Mouse (Mus musculus) 3T3-L1 (cell line): Measurements from ENCODE around the gene Fahd2a.

Source experiments
- DNase-seq: peaks from one replicate; pipeline ENCODE4 v3.0.0-alpha.2; 2015; ENCODE audit warnings: low read depth, low spot score

Fahd2a gene

GRCm38 (mm10) chr2:127433487-127434295 is 10.7 kb downstream of the Fahd2a start:
- no peak for DNase-seq

- DNase-seq: peak; percentile 72
These were observed 14.1 kb downstream of the Fahd2a start for GRCm38 (mm10) chr2:127430238-127430637.

GRCm38 (mm10) chr2:127424977-127425376 is 19.4 kb downstream of the Fahd2a start, which contains the start of gene Gpat2:
TSS of gene Gpat2 (plus strand) at chr2:127425199.
- no peak for DNase-seq

GRCm38 (mm10) chr2:127418266-127418970 is 25.9 kb downstream of the Fahd2a start:
- no peak for DNase-seq

- DNase-seq: no peak
These were observed 27.7 kb downstream of the Fahd2a start for GRCm38 (mm10) chr2:127416706-127417105.

GRCm38 (mm10) chr2:127415806-127416205 is 28.6 kb downstream of the Fahd2a start:
- no peak for DNase-seq

- no peak for DNase-seq
These were observed 33.2 kb downstream of the Fahd2a start for GRCm38 (mm10) chr2:127411126-127411525.

- no peak for DNase-seq
These were observed 45.6 kb downstream of the Fahd2a start for GRCm38 (mm10) chr2:127398738-127399137.

- peak; percentile 8 for DNase-seq
These were observed 49.7 kb downstream of the Fahd2a start for GRCm38 (mm10) chr2:127394606-127395161.

- no peak for DNase-seq
These were observed 53.0 kb downstream of the Fahd2a start for GRCm38 (mm10) chr2:127391323-127391722.

- DNase-seq: no peak
These were observed 53.5 kb downstream of the Fahd2a start for GRCm38 (mm10) chr2:127390846-127391245.

GRCm38 (mm10) chr2:127390352-127390751 is 54.0 kb downstream of the Fahd2a start:
- no peak for DNase-seq

GRCm38 (mm10) chr2:127387521-127387920 is 56.8 kb downstream of the Fahd2a start:
- DNase-seq: no peak
